Mouse (Mus musculus) brain, embryonic 14.5 days (tissue): ENCODE data around the gene Tent5c.

Experiments used
- CTCF ChIP-seq: fragments of 200-500 bp; IDR thresholded peaks from 2 replicates; pipeline ENCODE4 v1.5.1; 2012; ENCODE audit warnings: inconsistent platforms, mild to moderate bottlenecking, moderate library complexity, borderline replicate concordance; ENCODE audit not compliant: insufficient read depth, insufficient read length; ENCODE audit errors: extremely low read depth
- POLR2A ChIP-seq: fragments of 200-500 bp; IDR thresholded peaks from 2 replicates; pipeline ENCODE4 v1.6.1; 2012; ENCODE audit warnings: mild to moderate bottlenecking, inconsistent platforms, borderline replicate concordance; ENCODE audit not compliant: poor library complexity, insufficient read depth, insufficient read length, severe bottlenecking; ENCODE audit errors: extremely low read depth

DNA sequence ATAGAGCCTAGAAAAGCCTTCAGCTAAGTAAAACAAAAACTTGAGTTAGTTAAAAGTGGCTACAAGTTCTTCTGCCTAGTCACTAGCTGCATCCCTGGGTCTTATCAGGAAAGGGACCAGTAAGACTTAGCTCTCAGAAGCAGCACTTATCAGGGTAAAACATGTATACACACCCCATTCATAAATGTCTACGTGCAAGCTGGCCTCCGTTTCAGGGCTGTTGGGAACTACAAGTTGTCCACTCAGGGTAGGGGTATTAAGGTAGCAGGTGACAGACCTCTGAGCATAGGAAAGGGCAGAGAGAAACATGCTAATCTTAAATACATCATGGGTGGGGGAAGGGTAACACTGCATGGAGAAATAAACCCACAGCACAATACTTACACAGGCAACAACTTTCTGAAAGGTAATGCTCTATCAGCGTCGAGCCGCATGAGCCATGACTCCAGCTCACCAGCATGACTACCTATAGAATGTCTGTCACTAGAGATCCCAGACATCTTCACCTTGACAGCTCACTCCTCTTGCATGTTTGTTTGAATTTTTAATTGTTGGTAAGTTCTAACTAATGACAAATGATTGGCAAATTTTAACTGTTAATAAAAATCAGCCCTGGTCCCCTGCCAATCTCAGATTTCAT, 6.0 kb downstream of the Tent5c start:
- TF ChIP-seq CTCF (no peak), POLR2A (no peak)
